Mouse (Mus musculus) urinary bladder, postnatal 10 days (tissue): Measurements from ENCODE around the gene Toporsl.

ENCODE experiments used
- DNase-seq: peaks from one replicate; pipeline ENCODE4 v3.0.0; 2022; ENCODE audit warnings: low spot score

Gene Toporsl

DNA sequence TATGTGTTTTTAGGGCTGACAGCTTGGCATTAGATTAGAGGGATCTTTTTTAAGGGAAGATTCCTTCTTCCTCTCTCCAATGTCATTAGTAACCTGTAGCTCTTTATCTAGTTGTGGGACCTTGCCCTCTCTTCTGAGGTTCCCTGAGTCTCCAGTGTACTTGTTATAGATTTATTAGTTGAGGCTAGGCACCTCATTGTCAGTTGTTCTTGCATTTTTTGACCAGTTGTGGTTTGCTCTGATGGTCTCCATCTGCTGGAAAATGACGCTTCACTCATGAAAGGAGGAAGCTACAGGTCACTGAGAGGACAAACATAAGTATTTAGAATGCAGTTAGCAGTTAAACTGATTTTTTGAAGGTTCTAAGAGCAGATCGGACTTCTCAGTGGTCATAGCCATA, at the start of gene Toporsl:
Gene Toporsl, plus strand, starts transcription at position 348 of the 400 bp plus-strand sequence.
- DNase-seq = no peak

DNA sequence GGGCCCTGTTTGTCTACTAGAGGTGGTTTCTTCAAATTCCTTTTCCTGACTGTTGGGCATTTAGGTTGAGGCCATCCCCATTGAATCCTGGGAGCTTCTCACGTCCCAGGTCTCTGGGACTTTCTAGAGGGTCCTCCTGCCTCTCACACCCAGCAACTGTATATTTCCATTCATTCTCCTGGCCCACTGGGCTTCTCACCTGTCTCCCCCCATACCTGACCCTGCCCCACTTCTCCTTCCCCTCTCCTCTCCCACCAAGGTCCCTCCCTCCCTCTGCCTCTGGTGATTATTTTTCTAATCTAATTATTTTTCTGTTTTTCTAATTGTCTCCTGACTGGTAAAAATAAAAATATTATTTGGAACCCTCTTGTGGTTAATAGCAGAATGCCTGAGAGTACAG, 38.4 kb upstream of the Toporsl start:
- no peak for DNase-seq

DNA sequence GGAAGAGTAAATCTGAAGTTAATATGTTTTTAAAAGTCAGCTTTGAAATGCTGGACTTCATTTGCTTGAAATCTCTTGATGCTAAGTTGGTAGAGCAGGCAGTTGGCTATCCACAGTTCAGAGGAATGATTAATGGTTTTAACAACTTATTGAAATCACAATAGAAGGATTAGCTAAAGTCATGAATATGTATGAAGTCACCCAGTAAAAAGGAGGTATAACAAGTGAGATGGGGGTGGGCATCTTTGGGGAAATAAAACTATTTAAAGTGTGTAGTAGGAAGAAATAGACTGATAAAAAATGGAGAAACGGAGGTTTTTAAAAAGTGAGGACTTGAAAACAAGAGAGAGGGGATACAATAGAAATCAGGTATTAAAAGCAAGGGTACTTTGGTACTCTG, 38.0 kb upstream of the Toporsl start:
- no peak for DNase-seq

- no peak for DNase-seq
These were observed 32.2 kb upstream of the Toporsl start for GRCm38 (mm10) chr4:52563859-52564258.

DNA sequence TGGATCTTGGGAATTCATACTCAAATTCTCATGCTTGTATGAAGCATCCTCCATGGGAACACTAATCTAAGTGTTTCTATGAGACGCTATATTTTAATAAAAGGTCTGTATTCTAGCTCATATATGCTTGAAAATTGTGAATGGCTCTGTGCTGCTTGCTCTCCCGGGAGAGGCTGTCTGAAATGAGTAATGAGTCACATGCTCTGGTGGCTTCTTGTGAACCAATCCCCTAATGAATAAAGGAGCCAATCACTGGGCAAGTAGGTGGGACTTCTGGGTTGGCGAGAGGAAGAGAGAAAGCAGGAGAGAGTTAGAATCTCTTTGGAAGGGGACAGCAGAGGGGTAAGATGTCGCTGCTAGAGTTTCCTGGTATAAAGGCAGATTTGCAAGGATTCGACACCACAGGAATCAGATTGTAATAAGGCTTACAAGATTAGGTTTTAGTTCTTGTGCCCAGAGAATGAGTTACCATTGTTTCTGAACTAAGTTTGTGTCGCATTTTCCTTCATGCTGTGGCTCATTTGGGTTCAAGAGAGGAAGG, 9.8 kb upstream of the Toporsl start:
- no peak for DNase-seq

GRCm38 (mm10) chr4:52593821-52594356, 2.2 kb upstream of the Toporsl start:
- no peak for DNase-seq

DNA sequence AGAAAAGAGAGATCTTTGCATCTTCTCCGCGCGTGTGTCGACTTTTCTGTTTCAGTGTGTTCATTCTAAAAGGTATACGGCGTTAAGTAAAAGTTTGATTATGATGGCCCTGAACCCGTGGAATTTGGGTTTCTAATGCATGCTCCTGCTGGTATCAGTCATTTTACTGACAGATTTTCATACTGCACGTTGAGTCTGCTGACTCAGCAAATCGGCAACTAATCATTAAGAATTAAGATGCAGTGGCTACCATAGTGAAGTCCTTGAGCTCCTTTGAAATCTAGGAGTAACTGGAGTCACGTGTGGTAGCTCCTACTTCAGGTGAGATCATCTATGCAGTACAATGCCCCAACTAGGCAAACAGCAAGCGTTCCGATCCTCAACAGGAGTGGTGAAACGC, 1.4 kb upstream of the Toporsl start:
- no peak for DNase-seq

GRCm38 (mm10) chr4:52598180-52598881, 2.3 kb downstream of the Toporsl start:
- no peak for DNase-seq

DNA sequence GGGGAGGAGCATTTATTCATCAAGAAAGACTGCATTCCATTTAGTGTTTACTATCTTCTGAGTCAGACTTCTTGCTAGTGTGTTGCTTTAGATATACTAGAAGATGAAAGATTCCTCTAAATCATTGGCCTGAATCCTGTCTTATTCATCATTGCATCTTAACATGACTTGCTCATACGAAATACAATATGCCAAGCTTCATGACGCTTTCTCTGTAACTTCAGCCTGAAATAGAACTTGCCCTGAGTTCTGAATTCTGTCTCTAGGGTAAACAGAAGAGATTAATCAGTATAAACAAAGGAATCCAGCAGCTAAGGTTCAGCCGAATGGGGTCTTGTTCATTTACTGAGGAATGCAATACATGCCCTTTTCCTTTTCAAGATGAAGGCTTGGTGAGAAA, 10.8 kb downstream of the Toporsl start:
- no peak for DNase-seq

- DNase-seq = no peak
These were observed 38.9 kb downstream of the Toporsl start for GRCm38 (mm10) chr4:52634986-52635385.

- DNase-seq = no peak
These were observed 51.7 kb downstream of the Toporsl start for GRCm38 (mm10) chr4:52647791-52648190.

DNA sequence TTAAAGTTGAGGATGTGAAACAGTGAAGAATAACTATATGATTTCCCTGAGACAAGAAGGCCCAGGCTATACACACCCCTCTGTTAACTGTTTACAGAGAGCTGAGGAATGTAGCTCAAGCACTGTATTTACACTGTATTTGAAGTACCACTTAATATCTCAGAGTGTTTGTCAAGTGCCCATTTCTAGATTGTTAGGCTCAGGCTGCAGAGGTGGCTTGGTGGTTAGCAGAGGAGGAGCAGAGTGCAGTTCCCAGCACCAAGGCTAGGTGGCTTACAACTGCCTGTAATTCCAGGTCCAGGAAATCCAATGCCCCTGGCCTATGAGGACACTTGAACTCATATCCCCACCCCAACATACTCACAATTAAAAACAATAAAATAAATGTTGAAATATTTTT, 63.6 kb downstream of the Toporsl start:
- DNase-seq = no peak

GRCm38 (mm10) chr4:52660701-52661117, 64.6 kb downstream of the Toporsl start:
- DNase-seq = no peak

DNA sequence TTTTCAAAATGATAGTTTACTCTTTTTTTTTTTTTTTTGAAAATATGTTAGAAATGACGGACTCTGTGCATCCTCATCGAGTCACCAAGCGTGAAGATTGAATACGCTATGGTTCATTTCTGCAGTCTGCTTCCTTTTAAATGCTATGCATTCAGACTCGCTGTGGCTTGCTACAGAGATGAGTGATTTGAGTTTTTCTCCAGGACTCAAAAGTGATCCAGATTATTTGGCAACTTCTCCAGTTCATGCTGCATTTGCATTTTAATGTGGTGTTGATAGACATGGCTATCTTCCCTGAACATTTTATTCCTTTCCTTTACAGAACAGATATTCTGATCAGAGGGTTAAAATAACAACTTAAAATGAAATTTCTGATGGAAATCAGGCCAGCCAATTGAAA, 65.2 kb downstream of the Toporsl start:
- DNase-seq = no peak
